Mouse (Mus musculus) gastrocnemius, adult 8-10 months (tissue): Measurements from ENCODE around the gene Ppig. TPM values are rescaled to one million over a fixed set of nuclear protein-coding genes. Genes with fewer than 3 reads are reported as not detected.
A peak's percentile ranks its signal among the peaks of the same experiment; 100 is the strongest.
"Not testable (repeated sequence)": the region's sequence is repeated elsewhere in the genome, so short reads cannot be mapped to it uniquely, and the experiment has no call there.

Experiments
- DNase-seq, 2 experiments: peaks; one replicate each; pipeline ENCODE4 v3.0.0; 2022; ENCODE audit warnings: low spot score in 2 of 2
- total RNA-seq, 4 experiments: library from RNA; stranded (reverse); gene quantifications; 2 replicates each; pipeline ENCODE4 v1.2.4; 2022

Ppig gene
- 10 to 100 TPM; 27.8 to 38.6 (median 29.7) TPM for total RNA-seq

DNA sequence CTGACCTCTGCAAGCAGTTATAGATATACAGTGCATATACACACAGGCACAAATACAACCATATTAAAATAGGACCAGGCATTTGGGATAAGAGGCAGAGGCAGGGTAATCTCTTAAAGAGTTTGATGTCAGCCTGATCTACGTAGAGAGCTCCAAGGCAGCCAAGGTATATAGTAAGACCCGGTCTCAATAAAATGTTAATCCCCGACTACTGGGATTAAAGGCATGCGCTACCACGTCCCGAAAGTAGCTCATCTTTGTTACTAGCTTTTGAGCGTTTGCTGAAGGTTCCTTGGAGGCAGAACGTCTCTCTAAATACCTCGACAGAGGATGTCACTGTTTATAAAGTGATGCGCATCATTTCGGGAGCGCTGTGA, at the start of gene Ppig:
Ppig (plus strand) TSS at position 273 of the 377 bp plus-strand sequence.
- DNase-seq = no peak

DNA sequence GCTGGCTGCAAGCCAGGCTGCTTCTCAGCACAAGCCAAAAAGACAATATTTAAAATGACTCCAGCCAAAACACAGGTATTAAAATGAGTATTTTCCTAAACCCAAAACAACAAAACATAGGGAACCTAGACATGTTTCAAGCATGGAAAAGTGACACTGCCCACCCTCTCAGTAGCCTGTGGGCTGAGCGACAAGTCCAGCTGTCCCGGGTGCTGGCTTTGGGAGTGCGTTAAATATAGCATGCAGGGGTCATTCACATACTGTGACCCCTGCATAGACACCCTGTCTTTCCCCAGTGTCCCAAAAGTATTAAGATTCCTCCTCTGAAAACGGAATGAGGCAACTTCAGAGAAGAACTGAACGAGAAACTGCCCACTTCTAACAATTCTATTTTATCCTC, 48.6 kb upstream of the Ppig start:
- peak; percentile 20 to 46 for DNase-seq

DNA sequence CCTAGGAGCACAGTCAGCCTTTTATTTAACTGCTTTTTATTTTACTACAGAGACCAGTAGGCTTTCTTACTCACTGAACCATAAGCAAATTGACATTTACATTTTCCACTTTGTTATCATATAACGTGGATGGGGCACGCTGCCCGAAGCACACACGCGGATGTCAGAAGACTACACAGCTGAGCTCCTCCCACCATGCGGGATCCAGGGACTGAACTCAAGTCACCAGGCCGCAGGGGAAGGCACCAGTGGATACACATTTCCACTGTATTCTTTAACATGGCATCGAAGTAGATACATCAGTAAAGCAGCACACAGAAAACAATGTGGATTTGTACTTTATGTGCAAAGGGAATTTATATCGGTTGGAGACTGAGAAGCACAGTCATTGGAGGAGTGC, 47.1 kb upstream of the Ppig start:
- DNase-seq = no peak

DNA sequence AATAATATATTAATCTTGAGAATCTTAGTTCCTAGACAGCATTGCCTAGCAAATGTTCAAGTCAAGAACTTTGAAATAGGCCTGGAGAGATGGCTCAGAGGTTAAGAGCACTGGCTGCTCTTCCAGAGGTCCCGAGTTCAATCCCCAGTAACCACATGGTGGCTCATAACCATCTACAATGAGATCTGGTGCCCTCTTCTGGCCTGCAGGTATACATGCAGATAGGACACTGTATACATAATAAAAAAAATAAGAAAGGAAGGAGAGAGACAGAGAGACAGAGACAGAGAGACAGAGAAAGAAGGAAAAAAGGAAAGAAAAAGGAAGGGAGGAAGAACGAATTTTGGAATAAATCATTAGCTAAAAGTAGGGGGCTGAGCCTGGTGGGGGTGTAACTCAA, 45.6 kb upstream of the Ppig start:
- no peak for DNase-seq

DNA sequence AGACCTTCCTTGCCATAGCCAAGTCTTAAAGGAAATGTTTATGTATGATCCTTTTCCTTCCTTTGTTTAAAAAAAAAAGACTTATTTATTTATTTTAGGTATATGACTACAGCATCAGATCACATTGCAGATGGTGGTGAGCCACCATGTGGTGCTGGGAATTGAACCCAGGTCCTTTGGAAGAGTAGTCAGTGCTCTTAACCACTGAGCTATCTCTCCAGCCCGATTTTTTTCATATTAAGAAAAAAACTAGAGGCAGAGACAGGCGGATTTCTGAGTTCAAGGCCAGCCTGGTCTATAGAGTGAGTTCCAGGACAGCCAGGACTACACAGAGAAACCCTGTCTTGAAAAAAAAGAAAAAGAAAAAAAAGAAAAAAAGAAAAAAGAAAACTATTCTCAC, 45.1 kb upstream of the Ppig start:
- DNase-seq = not testable (repeated sequence)

DNA sequence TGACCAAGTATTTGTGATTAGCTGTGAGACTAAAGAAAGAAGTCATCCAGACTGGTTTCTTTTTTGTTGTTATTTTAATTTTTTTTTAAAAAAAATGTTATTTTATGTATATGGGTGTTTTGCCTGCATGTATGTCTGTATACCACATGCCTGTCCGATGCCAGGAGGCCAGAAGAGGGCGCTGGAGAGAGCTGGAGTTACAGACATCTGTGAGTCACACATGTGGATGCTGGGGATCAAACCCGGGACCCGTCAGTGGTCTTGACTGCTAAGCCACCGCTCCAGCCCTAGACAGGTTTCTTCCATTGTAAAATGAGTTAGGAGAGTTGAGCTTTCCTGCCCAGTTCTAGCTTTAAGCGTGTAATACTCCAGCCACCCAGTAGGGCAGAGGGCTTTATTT, 42.4 kb upstream of the Ppig start:
- DNase-seq = no peak

DNA sequence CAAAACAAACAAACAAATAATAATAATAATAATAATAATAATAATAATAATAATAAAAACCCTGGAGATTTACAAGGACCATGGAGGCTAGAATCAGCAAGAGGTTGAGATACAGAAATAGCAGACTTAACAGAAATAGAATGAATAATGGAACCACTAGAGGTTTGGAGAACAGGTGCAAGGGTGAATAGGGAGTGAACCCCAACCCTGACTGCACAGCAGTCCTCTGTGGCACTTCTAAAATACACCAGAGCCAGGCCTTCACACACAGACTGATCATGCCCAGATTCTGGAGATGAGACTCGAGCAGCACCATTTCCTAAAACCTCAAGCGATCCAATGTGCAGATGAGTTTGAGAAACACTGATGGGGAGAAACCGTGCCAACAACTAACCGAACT, 40.4 kb upstream of the Ppig start:
- no peak for DNase-seq

DNA sequence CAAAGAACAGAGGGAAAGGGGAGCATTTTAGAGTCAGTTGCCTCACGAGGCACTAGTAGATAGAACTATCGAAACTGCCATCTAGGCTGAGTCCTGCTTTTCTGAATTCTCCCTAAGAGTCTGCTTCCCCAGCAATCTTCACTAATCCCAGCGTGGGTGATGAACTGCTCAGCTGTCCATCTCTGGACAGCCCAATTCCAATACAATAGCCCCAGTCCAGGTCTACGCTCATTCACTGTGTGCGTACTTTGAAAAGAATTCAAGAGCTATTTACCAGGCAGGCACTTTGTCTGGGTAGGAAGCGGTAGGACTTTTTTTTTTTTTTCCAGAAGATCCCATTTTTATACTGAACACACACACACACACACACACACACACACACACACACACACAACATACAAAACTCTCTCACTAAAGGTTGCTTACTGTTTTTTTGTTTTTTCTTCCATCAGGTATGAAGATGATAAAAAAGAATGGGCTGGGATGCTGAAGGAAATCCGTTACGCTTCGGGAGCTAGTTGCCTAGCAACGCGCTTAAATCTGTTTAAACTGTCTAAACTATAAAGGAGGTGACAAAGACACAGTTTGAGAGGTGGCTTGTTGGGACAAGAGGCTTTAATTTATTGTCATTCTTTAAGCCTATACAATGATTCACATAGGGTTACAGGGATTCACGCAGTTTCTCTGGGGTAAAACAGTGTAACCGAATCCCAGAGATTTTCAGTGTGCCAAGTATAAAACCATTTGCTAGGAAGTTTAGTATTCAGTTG, 39.1 kb upstream of the Ppig start:
- DNase-seq = no peak

DNA sequence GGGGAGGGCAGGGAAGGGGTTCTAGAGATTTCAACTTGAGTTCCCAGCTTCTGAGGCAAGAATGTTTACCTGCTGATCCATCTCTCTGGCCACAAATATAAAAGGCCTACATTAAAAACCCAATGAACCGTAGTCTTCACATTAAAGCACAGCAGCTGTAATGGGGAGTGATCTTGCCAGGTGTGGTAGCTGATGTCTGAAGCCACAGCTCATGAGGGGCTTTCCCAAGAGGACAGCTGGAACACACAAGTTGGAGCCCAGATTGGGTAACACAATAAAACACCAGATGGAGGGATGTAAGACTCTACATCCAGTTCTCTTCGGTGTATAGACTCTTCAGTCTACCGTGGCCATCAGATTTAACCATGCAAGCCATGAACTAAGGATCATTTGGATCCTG, 37.9 kb upstream of the Ppig start:
- DNase-seq = no peak

DNA sequence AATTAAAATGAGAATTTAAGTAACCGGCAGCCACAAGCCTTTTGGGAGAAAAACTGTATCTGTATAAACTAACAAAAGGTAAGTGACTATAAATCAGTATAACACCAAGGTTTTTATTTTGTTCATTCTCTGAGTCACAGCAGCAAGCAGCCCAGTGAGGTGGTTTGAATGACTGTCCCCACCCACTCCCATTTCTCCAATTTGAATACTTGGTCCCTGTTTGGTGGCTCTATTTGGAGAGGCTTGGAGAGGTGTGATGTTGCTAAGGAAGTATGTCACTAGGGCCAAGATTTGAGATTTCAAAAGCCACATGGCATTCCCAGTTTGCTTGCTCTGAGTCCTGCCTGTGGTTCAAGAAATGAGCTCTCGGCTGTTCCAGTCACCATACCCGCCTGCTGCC, 32.1 kb upstream of the Ppig start:
- no peak for DNase-seq

DNA sequence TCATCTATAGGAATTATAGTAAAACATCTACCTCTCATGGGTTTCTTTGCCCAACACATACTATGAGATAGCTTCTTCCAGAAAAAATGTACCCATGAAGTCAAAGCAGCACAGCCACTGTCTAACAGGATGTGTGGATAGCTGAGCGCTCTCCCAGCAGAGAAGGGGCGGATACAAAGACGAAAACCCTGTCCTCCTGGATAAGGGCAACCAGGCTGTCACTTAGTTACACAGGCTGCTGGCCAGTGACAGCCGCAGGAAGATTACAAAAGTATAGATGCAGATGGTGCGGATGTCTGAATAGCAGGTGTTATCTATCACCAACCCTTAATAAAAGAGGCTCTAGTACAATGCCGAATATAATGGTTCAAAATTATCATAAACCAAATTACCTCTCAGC, 31.5 kb upstream of the Ppig start:
- DNase-seq = no peak

DNA sequence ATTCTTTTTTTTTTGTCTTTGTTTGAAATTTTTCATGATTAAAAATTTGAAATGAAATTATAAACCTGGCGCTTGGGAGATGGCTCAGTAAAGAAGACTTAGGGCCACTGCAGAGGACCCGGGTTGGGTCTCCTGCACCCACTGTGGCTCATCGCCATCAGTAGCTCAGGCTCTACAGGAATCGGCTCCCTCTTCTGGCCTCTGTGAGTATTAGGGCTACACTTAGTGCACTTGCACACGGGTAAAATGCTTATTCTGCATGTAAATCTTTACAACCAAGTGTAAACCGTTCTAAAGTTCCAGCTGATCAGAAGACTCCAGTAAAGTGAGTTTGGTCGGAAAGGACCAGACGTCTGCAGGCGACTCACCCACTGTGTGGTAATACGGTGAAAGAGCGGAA, 28.8 kb upstream of the Ppig start:
- no peak for DNase-seq

DNA sequence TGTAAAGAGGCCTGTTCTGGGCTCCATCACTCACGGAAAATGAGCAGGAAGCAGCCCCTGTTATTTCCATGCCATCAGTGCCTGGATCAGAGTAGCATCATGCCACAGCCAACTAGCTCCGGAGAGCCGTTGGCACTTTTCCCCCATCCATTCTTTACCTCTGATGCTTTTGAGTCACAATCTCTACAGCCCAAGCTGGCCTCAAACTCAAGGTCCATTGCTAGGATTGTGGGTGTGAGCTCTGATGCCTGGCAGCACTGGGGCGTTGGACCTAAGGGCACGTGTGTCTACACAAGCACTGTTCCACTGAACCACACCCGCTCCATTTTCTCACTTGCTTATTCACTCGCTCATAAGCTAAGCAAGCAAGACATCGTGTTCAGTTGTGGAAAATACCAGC, 21.9 kb upstream of the Ppig start:
- no peak for DNase-seq

DNA sequence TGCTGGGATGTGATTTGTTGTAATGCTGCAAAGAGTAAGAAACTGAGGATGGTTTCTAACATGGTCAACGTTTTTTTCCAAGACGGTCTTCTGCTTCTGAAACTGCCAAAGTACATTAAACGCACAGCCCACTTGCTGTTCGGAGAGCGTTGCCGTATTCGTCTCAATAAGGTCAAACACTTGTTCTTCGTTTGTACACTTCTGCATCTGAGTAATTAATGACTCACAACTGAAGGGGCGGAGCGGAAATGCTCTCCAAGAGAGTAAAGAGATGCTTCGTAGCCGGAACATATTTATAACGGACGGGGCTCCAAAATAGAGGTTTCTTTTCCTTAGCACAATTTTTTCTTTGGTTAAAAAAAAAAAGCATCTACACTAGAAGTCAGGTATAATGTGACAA, 10.2 kb upstream of the Ppig start:
- DNase-seq = no peak

DNA sequence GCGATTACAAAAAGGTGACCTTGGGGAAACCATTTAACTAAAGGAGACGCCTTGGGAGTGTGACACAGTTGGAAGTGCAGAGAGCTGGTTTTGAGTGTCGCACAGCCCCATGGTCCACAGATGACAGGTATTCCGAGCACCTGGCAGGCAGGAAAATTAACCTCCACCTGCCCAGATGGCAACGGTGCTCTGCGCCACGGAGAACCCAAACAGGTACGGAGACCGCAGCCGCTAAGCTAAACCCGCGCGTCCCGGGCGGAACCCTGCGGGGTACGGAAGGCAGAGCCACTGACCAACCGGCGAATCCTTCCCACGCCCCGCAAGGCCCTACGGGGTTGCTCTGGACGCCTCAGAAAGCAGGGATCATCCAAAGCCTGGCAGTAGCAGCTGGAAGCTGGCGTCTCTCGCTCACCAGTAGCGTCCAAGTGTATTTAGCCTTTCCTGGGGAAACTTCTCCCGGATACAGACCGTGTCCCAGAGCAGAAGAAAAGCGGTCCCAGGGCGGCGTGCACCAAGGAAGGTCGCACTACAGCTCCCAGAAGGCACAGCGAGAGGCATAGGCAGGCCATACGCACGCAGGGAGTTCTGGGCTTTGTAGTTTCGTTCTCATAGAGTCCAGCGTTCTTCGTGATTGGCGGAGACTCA, 9.2 kb upstream of the Ppig start, which contains the start of gene Fastkd1:
Fastkd1 (minus strand) TSS at position 536 of the 645 bp plus-strand sequence.
- peak; percentile 71 to 78 for DNase-seq

DNA sequence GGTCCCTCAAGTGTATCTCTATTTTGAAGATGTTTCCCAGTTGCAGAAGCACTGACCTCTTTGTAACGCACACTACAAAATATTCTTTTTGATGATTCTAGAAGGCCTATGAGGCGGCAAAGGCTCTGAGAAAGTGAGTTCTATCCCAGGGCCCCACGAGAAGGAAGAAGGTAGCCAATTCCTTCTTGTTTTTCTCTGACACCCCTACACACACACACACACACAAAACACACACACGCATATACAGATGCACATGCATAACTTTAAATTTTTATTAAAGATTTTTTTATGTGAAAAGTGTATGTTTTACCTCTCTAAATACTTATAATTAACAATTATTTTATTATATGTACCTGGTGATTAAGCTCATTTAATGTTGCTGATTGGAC, 8.7 kb upstream of the Ppig start:
- DNase-seq = no peak

DNA sequence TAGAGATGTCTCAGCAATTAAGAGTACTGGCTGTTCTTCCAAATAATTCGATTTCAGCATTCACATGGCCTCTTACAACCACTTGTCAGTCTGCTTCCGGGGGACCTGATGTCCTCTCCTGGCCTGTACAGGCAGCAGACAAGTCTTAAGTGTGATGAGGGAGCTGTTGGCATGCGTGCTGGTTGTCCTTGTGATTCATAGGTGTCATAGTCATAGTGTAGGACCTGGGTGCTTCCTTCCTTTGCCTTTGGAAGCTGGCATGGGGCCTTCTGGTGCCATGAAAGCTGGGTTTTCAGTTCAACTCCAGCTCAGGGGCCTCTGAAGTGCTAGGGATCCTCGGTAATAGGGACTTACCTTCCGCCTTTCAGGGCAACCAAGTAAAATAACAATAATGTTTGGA, 8.2 kb upstream of the Ppig start:
- no peak for DNase-seq

DNA sequence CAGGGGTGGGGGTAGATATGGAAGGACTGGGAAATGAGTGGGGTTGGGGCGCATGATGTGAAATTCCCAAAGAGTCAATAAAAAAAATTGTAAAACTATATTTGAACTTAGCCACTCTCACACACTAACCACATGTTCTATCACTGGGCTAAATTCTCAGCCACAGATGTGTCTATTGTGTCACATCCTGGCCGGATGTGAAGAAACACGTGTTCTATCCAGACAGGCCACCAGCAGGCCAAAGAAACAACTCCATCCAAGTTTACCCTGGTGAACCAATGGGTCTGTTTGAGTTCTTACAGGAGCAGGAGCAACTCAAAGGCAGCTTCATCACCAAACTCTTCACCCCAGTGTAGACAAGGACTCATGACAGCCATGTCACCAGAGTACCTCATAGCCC, 5.9 kb upstream of the Ppig start:
- DNase-seq = no peak

DNA sequence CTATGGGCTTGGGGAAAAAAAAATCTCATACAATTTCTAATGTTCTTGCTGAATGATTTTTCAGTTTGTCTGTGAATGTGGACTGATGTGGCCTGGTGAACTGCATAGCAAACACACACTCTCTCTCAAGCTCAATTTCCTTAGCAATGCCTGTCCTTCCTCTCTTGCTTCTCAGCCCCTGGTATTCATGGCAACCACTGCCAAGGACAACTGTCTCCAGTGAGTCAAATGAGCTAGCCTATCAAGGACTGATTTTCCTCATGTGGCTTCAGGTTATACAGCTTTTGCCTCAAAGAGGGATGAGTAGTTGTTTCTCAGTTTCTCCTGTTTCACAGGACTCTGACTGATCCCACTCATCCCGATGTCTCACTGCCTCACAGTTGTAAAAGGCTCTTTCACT, 3.2 kb upstream of the Ppig start:
- no peak for DNase-seq

DNA sequence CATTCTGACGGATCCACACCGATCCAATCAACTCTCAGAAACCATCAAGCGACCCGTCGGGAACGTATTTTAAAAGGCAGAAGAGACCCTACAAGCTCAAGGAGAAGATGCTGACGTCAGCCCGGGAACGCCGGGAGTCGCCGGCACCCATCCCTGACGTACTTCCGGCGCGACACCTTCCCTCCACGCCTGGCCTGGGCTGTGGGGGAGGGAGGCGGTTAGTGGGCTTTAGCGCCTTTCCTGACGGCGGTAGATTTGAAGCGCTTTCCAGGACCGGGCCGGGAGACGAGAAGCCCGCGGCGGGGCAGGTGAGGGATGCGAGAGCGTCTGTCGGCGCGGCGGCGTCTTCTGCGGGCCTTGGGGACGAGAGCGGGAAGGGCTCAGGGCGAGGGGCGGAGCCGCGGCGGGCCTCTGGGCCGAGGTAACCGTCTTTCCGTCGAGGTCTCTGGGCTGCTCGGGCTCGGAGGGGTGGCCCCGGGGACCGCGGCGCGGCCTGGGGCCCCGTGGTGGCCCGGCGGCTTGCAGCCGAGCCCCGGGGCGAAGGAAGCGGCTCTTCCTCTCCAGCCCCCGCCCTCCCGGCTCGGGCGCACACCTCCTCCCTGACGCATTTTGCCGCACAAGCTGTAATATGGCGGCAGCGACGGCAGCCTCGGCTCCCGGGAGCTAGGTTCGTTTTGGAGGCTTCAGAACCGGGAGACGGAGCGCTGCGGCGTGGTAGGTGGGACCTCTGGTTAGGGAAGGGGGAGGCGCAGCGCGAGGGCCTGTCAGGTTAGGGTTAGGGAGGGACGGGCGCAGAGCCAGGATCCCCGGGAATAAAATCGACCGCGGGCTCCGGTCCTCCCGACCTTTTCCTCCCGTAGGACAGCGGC, 539 bp downstream of the Ppig start:
- peak; percentile 74 to 82 for DNase-seq

DNA sequence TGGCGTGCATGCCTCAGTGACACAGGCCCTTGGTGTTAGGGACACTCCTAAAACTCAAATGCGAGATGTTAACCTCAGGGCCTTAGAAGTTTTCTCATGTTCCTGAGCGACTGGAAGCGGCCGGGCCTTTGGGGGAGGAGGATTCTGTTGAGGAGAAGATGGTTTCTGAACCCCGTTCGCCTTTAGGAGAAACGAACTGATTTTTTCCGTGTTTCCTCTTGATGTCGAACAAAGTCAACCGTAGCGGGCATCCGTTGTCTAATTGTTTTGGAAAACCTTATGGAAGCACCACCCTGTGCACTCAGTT, 1.1 kb downstream of the Ppig start:
- no peak for DNase-seq

DNA sequence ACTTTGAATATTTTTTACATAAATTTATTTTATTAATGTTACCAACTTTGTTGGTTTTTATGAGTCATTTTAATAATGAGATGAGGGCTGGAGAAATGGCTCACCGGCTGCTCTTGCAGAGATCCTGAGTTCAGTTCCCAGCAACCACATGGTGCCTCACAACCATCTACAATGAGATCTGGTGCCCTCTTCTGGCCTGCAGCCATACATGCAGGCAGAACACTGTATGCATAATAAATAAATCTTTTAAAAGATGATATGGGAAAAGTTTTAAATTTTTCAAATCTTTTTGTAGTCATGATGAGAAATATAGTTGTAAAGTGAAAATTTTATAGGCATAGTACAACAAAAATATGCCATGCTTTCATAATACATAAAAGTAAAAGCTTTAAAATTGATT, 22.7 kb downstream of the Ppig start:
- no peak for DNase-seq

DNA sequence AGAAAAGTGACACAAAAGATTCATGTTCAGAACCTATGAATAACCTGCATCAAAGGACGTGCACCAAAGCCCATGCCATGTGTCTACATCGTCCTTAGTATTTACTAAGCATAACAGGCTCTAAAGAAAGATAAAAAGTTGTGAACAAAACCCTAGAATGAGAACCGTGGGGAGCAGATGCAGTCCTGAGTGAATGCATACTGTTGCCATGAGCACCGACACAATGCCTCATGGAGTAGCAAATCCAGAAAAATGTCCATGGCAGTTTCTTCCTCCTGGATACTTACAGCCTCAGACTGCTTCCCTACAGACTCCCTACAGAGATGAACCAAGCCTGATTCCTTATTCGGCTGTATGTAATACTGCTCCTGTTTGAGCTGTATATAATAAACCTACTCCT, 38.6 kb downstream of the Ppig start:
- no peak for DNase-seq
